Mouse (Mus musculus): Measurements from ENCODE around the gene Lrch3.
A peak's percentile ranks its signal among the peaks of the same experiment; 100 is the strongest.
"Not testable (repeated sequence)": the region's sequence is repeated elsewhere in the genome, so short reads cannot be mapped to it uniquely, and the experiment has no call there.

Lrch3 gene

DNA sequence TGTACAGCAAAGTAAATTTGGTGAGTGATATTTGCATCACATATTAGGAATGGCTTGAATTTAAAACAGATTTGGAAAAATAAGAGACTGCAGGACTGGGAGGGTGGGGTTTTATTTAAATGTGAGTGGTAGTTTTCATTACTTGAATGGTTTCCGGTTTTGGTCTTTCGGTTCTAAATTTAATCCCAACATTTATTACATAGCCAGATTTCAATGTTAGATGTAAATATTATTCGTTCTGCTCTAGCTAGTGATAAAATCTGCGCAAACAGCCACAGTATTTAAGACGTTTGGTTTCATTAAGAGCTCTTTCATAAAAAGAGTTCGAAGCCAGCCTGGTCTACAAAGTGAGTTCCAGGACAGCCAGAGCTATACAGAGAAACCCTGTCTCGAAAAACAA lies 688 bp upstream of the Lrch3 start:
- no peak for DNase-seq (ENCODE audit: low spot score)

- DNase-seq (ENCODE audit: low spot score), result no peak
Measured at GRCm38 (mm10) chr16:32915292-32916068, 1.6 kb downstream of the Lrch3 start.

GRCm38 (mm10) chr16:32926629-32927028 lies 12.7 kb downstream of the Lrch3 start:
- DNase-seq (ENCODE audit: low spot score), result not testable (repeated sequence)

GRCm38 (mm10) chr16:32927044-32927443 lies 13.1 kb downstream of the Lrch3 start:
- no peak for DNase-seq (ENCODE audit: low spot score)

DNA sequence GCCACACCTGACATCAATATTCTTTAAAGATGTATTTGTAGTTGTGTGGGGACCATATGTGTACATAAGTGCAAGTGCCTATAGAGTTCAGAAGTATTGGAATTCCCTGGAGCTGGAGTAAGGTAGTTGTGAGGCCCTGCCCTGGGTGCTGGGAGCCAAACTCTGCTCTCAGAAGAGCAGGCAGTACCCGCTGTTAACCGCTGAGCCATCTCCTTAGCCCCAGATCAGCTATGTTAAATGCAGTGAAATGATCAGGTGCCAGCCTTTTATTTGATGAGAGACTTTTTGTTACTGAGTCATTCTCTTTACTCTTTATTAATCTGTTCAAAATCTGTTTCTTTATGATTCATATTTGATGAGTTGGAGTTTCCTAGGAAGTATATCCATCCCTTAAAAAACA lies 16.0 kb downstream of the Lrch3 start:
- no peak for DNase-seq (ENCODE audit: low spot score)

GRCm38 (mm10) chr16:32934470-32934869 lies 20.6 kb downstream of the Lrch3 start:
- no peak for DNase-seq (ENCODE audit: low spot score)

DNA sequence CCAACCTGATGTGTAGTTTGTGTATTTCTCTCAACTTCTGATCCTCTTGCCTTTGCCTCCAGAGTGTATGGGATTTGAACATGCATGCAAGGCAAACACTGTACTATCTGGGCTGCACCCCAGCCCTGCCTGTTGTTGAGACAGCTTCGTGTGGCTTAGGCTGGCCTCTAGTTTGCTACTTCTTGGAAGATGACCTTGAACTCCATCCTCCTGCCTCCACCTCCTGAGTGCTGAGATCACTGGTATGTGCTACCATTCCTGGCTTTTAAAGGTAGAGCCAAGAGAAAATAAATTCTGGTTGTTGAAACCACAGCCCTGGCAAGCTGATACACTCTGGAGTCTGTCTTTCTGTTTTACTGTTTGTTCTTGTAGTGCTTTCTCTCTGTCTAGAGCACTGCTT lies 21.2 kb downstream of the Lrch3 start:
- DNase-seq (ENCODE audit: low spot score), result no peak

GRCm38 (mm10) chr16:32937358-32937757 lies 23.5 kb downstream of the Lrch3 start:
- DNase-seq (ENCODE audit: low spot score), result no peak

DNA sequence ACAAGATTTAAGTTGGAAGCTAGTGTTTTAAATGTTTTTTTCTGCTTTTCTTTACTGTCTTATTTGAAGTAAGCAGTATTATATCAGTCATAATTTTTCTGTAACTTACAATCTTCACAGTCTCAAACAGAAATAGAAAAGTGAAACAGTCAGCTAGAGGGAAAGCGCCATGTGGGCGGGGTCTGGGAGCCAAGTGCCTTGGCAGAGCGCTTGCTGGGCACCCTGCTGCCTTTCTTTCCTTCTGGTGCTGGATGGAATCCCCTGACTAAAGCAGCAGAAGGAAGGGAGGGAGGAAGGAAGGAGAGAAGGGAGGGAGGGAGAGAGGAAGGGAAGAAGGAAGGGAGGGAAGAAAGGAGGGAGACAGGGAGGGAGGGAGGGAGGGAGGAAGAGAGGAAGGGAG lies 25.4 kb downstream of the Lrch3 start:
- DNase-seq (ENCODE audit: low spot score), result peak; percentile 41

DNA sequence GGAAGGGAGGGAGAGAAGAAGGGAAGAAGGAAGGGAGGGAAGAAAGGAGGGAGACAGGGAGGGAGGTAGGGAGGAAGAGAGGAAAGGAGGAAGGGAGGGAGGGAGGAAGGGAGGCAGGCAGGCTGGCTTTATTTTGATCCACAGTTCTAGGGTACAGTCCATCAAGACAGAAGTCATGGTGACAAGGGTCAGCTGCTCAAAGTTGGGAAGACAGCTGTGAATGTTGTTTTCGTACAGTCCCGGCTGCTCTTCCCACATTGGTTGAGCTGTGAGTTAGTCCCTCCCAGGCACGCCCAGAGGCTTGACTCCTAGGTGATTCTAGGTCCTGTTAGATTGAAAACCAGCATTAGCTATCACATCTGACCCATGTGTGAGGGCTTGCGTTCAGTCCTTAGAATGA lies 25.8 kb downstream of the Lrch3 start:
- not testable (repeated sequence) for DNase-seq (ENCODE audit: low spot score)

- not testable (repeated sequence) for DNase-seq (ENCODE audit: low spot score)
Measured at GRCm38 (mm10) chr16:32941226-32941625, 27.3 kb downstream of the Lrch3 start.

GRCm38 (mm10) chr16:32942694-32943093 lies 28.8 kb downstream of the Lrch3 start:
- no peak for DNase-seq (ENCODE audit: low spot score)

GRCm38 (mm10) chr16:32945379-32945778 lies 31.5 kb downstream of the Lrch3 start:
- no peak for DNase-seq (ENCODE audit: low spot score)

DNA sequence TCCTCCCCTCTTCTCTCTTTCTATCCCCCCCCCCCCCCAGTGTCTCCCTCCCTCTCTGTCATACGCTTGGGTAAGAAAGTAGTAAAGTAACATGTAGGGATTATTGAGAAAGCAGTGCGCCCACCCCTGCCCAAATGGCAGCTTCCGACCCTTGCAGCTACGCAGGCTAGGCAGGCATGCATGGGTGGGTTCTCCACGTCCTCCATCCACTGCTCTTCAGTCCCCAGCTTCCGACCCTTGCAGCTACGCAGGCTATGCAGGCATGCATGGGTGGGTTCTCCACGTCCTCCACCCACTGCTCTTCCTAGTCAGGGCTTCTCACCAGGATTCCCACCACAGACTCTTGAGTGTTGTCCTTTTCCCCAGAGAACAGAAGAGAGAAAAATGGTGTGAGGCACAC lies 34.1 kb downstream of the Lrch3 start:
- no peak for DNase-seq (ENCODE audit: low spot score)

DNA sequence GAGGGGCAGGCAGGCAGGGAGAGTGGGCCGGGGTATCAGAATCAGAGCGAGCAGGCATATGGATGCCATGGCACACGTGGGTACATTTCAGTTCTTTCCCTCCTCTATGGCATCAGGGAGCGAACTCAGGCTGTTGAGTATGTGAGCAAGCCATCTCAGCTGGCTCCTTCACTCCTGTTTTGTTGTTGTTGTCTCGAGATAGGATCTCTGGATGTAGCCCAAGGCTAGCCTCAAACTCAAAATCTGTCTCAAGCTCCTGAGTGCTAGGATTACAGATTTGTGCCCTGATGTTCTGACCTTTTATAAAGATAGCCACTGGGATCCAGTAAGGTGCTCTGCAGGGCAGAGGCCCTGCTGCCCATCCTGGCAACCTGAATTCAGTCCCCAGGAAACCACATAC lies 34.8 kb downstream of the Lrch3 start:
- DNase-seq (ENCODE audit: low spot score), result no peak

GRCm38 (mm10) chr16:32949281-32949680 lies 35.4 kb downstream of the Lrch3 start:
- no peak for DNase-seq (ENCODE audit: low spot score)

DNA sequence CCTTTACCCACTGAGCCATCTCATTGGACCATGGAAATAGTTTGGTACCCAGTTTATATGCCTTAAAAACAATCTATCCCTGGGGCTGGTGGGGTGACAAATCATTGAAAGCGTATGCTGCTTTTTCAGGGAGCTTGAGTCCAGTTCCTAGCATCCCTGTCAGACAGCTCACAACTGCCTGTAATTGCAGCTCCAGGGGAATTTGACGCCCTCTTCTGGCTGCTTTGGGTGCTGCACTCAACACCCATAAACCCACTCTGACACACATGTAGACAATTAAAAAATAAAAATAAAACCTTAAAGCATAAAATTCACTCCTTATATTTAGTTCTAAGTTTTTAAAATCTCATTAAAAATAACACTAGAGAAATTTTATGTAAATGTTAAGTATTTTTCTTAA lies 37.2 kb downstream of the Lrch3 start:
- DNase-seq (ENCODE audit: low spot score), result no peak

DNA sequence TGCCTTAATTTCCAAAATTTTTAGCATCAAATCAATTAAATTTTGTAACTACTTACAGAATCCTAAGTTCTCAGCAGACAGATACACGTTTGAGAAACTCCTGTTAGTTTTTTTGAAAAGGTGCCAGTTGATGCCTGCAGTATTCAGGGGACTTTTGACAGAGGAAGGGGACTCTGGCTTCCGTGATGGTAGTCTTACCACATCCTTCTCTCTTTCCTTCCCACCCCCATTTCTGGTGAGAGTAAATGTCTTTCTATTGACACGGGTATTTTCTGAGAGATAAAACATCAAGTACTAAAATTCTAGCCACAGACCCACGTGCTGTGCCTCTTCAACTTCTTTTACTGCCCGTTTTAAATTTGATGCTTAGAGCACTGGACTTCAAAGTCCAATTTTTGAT lies 39.9 kb downstream of the Lrch3 start:
- DNase-seq (ENCODE audit: low spot score), result no peak

- DNase-seq (ENCODE audit: low spot score), result no peak
Measured at GRCm38 (mm10) chr16:32954304-32954703, 40.4 kb downstream of the Lrch3 start.

- no peak for DNase-seq (ENCODE audit: low spot score)
Measured at GRCm38 (mm10) chr16:32956889-32957288, 43.0 kb downstream of the Lrch3 start.

- DNase-seq (ENCODE audit: low spot score), result peak; percentile 35
Measured at GRCm38 (mm10) chr16:32972535-32972934, 58.6 kb downstream of the Lrch3 start.

DNA sequence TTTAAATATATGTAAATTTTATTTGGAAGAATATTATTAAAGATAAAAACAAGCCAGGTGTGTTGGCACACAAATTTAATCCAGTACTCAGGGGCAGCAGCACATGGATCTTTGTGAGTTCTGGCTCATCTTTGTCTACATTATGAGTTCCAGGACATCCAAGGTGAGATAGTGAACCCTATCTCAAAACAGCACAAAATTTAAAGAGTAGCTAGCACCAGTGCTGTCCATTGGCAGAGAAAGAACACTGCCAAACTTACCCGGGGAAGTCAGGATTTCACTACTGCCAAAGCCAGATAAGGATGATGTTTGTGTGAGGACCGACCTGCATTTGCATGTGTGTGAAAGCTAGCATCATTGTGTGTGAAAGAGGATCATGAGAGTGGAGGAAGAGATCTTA lies 59.1 kb downstream of the Lrch3 start:
- DNase-seq (ENCODE audit: low spot score), result no peak

- DNase-seq (ENCODE audit: low spot score), result no peak
Measured at GRCm38 (mm10) chr16:32980227-32980626, 66.3 kb downstream of the Lrch3 start.

DNA sequence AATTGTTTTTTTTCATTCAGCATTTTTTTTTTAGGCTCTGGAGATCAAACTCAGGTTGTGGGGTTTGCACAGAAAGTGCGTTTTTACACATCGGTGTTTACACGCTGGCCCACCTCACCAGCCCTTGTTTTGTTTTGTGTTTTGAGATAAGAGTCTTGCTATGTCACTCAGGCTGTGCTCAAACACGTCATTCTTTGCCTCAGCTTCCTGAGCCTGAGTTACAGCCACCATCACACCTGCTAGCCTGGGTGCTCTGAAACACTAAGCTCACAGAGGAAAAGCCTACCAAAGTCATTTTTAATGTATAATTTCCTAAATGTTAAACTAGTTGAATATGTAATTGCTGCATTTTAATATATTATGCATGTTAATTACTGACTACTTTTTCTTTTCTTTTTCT lies 67.5 kb downstream of the Lrch3 start:
- DNase-seq (ENCODE audit: low spot score), result no peak
